Mouse (Mus musculus): ENCODE data around the gene Zfp747. TPM values are rescaled to one million over a fixed set of nuclear protein-coding genes. Genes with fewer than 3 reads are reported as not detected.
"Not testable (repeated sequence)": the region's sequence is repeated elsewhere in the genome, so short reads cannot be mapped to it uniquely, and the experiment has no call there.

Zfp747 gene
- total and polyA plus RNA-seq, 2 experiments from 2014 or later: 4.5 to 10.0 TPM

- peak overlapping the region; percentile 90 for H3K9ac ChIP-seq (replicated peaks; ENCODE audit: low read length)
- WGBS: 80% methylated on average over 8 of the region's 8 CpGs
- 0 out of 2 replicates have a peak overlapping the region, but pooled peaks have one; percentile 89 for H3K27ac ChIP-seq
- TF ChIP-seq CTCF (IDR thresholded peaks at IDR 0.05; ENCODE audit: low read depth): no peak
- peak overlapping the region; percentile 71 for H3K4me3 ChIP-seq (ENCODE audit: low read length)
- peak overlapping the region; percentile 81 for H3K4me2 ChIP-seq (ENCODE audit: low read depth, low read length)
- no peaks in the 10 kb centered on the region for H3K27me3 ChIP-seq (ENCODE audit: insufficient read depth, low read length)
- H3K36me3 ChIP-seq (ENCODE audit: insufficient read depth, low read length): no peaks in the 10 kb centered on the region
- H3K4me1 ChIP-seq (ENCODE audit: insufficient read depth, low read length): 0 out of 2 replicates have a peak, but pooled peaks cover 5% of the 10 kb centered on the region
- ATAC-seq (0 out of 2 replicates have a peak, but pooled peaks have one; percentile 3), DNase-seq (ENCODE audit: low spot score) (no peak)
- H3K9me3 ChIP-seq (ENCODE audit: low read length): no peaks in the 10 kb centered on the region
Measured at GRCm38 (mm10) chr7:127392251-127392824, 16.5 kb upstream of the Zfp747 start.

GRCm38 (mm10) chr7:127391538-127391937 is 15.7 kb upstream of the Zfp747 start:
- H3K4me2 ChIP-seq (ENCODE audit: low read depth, low read length): no peak overlapping the region
- no peak overlapping the region for H3K4me3 ChIP-seq (ENCODE audit: low read length)
- no peak overlapping the region for H3K27ac ChIP-seq
- no peaks in the 10 kb centered on the region for H3K36me3 ChIP-seq (ENCODE audit: insufficient read depth, low read length)
- 0 out of 2 replicates have a peak, but pooled peaks cover 5% of the 10 kb centered on the region for H3K4me1 ChIP-seq (ENCODE audit: insufficient read depth, low read length)
- H3K9ac ChIP-seq (replicated peaks; ENCODE audit: low read length): no peak overlapping the region
- no peaks in the 10 kb centered on the region for H3K27me3 ChIP-seq (ENCODE audit: insufficient read depth, low read length)
- 94% methylated on average over 16 of the region's 16 CpGs for whole genome bisulfite sequencing
- DNase-seq (ENCODE audit: low spot score): no peak
- TF ChIP-seq CTCF (IDR thresholded peaks at IDR 0.05; ENCODE audit: low read depth): no peak
- no peak for ATAC-seq
- H3K9me3 ChIP-seq (ENCODE audit: low read length): no peaks in the 10 kb centered on the region

GRCm38 (mm10) chr7:127390306-127390705 is 14.5 kb upstream of the Zfp747 start:
- Histone ChIP-seq H3K9me3 (ENCODE audit: low read length) (no peaks in the 10 kb centered on the region), H3K4me1 (ENCODE audit: insufficient read depth, low read length) (0 out of 2 replicates have a peak, but pooled peaks cover 5% of the 10 kb centered on the region), H3K27me3 (ENCODE audit: insufficient read depth, low read length) (no peaks in the 10 kb centered on the region), H3K36me3 (ENCODE audit: insufficient read depth, low read length) (no peaks in the 10 kb centered on the region), H3K27ac (no peak overlapping the region), H3K4me3 (ENCODE audit: low read length) (no peak overlapping the region), H3K9ac (replicated peaks; ENCODE audit: low read length) (no peak overlapping the region), H3K4me2 (ENCODE audit: low read depth, low read length) (no peak overlapping the region)
- no peak for DNase-seq (ENCODE audit: low spot score)
- no peak for ATAC-seq
- no peak for TF ChIP-seq CTCF (IDR thresholded peaks at IDR 0.05; ENCODE audit: low read depth)
- WGBS: 73% methylated on average over 7 of the region's 7 CpGs

- H3K4me2 ChIP-seq (ENCODE audit: low read depth, low read length); H3K27me3 ChIP-seq (ENCODE audit: insufficient read depth, low read length); H3K36me3 ChIP-seq (ENCODE audit: insufficient read depth, low read length); DNase-seq (ENCODE audit: low spot score); H3K4me1 ChIP-seq (ENCODE audit: insufficient read depth, low read length); H3K4me3 ChIP-seq (ENCODE audit: low read length); ATAC-seq; H3K9ac ChIP-seq (replicated peaks; ENCODE audit: low read length); H3K9me3 ChIP-seq (ENCODE audit: low read length); H3K27ac ChIP-seq: not testable (repeated sequence)
Measured at GRCm38 (mm10) chr7:127388201-127388600, 12.4 kb upstream of the Zfp747 start.

GRCm38 (mm10) chr7:127386641-127387392 is 11.0 kb upstream of the Zfp747 start, which contains the start of gene 9130019O22Rik:
9130019O22Rik (minus strand) TSS chr7:127387166.
- DNase-seq (ENCODE audit: low spot score): peak; percentile 95
- 14% methylated on average over 35 of the region's 38 CpGs for WGBS
- TF ChIP-seq CTCF (IDR thresholded peaks at IDR 0.05; ENCODE audit: low read depth): no peak
- Histone ChIP-seq H3K27ac (no peak within 1 kb of the TSS; the same call in 1 of the 2 replicates), H3K9ac (replicated peaks; ENCODE audit: low read length) (peak within 1 kb of the TSS; percentile 49), H3K4me3 (ENCODE audit: low read length) (peak within 1 kb of the TSS; percentile 47), H3K4me1 (ENCODE audit: insufficient read depth, low read length) (no peaks in the 10 kb centered on the region), H3K4me2 (ENCODE audit: low read depth, low read length) (peak within 1 kb of the TSS; percentile 62), H3K9me3 (ENCODE audit: low read length) (no peaks in the 10 kb centered on the region), H3K36me3 (ENCODE audit: insufficient read depth, low read length) (no peaks in the 10 kb centered on the region), H3K27me3 (ENCODE audit: insufficient read depth, low read length) (no peaks in the 10 kb centered on the region)
- ATAC-seq: peak; percentile 94

GRCm38 (mm10) chr7:127385560-127385959 is 9.7 kb upstream of the Zfp747 start:
- not testable (repeated sequence) for ATAC-seq; H3K27me3 ChIP-seq (ENCODE audit: insufficient read depth, low read length); DNase-seq (ENCODE audit: low spot score); H3K27ac ChIP-seq; H3K9me3 ChIP-seq (ENCODE audit: low read length); H3K4me2 ChIP-seq (ENCODE audit: low read depth, low read length); H3K4me3 ChIP-seq (ENCODE audit: low read length); H3K36me3 ChIP-seq (ENCODE audit: insufficient read depth, low read length); H3K9ac ChIP-seq (replicated peaks; ENCODE audit: low read length); H3K4me1 ChIP-seq (ENCODE audit: insufficient read depth, low read length)
- WGBS: 87% methylated on average over 4 of the region's 4 CpGs
